Mouse (Mus musculus) testis, adult 2 months (tissue): Measurements from ENCODE around the gene Hps5. TPM values are rescaled to one million over a fixed set of nuclear protein-coding genes. Genes with fewer than 3 reads are reported as not detected.
"Not testable (repeated sequence)": the region's sequence is repeated elsewhere in the genome, so short reads cannot be mapped to it uniquely, and the experiment has no call there.

Experiments
- H3K27ac ChIP-seq: fragments of 200-500 bp; 2 replicates; pipeline ENCODE4 v1.5.1; 2012; ENCODE audit warnings: low read depth, low read length; ENCODE audit not compliant: control insufficient read depth, insufficient read depth
- H3K27me3 ChIP-seq: fragments of 200-500 bp; 2 replicates; pipeline ENCODE4 v1.6.1; 2012; ENCODE audit warnings: mild to moderate bottlenecking, low read length, moderate library complexity; ENCODE audit not compliant: control insufficient read depth, insufficient read depth
- H3K36me3 ChIP-seq: fragments of 200-500 bp; 2 replicates; pipeline ENCODE4 v1.6.1; 2012; ENCODE audit warnings: mild to moderate bottlenecking, low read length; ENCODE audit not compliant: control insufficient read depth, insufficient read depth
- H3K4me1 ChIP-seq: fragments of 200-500 bp; 2 replicates; pipeline ENCODE4 v1.6.1; 2012; ENCODE audit warnings: low read length; ENCODE audit not compliant: control insufficient read depth, insufficient read depth
- H3K4me3 ChIP-seq: fragments of 200-500 bp; 2 replicates; pipeline ENCODE4 v1.5.1; 2012; ENCODE audit warnings: low read depth, mild to moderate bottlenecking, low read length, moderate library complexity, mixed read lengths; ENCODE audit not compliant: control insufficient read depth
- CTCF ChIP-seq: fragments of 200-500 bp; IDR thresholded peaks from 2 replicates; pipeline ENCODE4 v1.5.1; 2012; ENCODE audit warnings: low read depth, mild to moderate bottlenecking, inconsistent platforms, low read length, moderate library complexity; ENCODE audit not compliant: control insufficient read depth, insufficient read depth, insufficient replicate concordance
- POLR2A ChIP-seq: fragments of 200-500 bp; IDR thresholded peaks from 2 replicates; pipeline ENCODE4 v1.6.1; 2012; ENCODE audit warnings: low read depth, mild to moderate bottlenecking, inconsistent platforms, low read length, moderate library complexity; ENCODE audit not compliant: control insufficient read depth
- polyA plus RNA-seq: library from polyadenylated mRNA; depleted of rRNA; stranded (reverse); fragments of >200 nt; gene quantifications from 2 replicates; pipeline ENCODE4 v1.2.3, GENCODE M21; 2012

The Hps5 gene
- polyA plus RNA-seq, 1 experiment = 16.5 TPM

- H3K27me3 ChIP-seq = no peaks in the 10 kb centered on the region
- peaks cover 9% of the 10 kb centered on the region for H3K4me1 ChIP-seq
- no peak overlapping the region for H3K27ac ChIP-seq
- no peak overlapping the region for H3K4me3 ChIP-seq
- TF ChIP-seq POLR2A (no peak), CTCF (no peak)
- H3K36me3 ChIP-seq = no peaks in the 10 kb centered on the region
Measured at GRCm38 (mm10) chr7:46833670-46834255, 37.9 kb upstream of the Hps5 start.

- no peak for TF ChIP-seq CTCF
- no peak overlapping the region for H3K27ac ChIP-seq
- H3K4me1 ChIP-seq = peaks cover 8% of the 10 kb centered on the region
Measured at GRCm38 (mm10) chr7:46833266-46833665, 37.4 kb upstream of the Hps5 start.

GRCm38 (mm10) chr7:46832112-46832810, 36.4 kb upstream of the Hps5 start:
- not testable (repeated sequence) for H3K36me3 ChIP-seq, H3K4me3 ChIP-seq, H3K27ac ChIP-seq, H3K4me1 ChIP-seq, H3K27me3 ChIP-seq

More at GRCm38 (mm10) chr7:46833266-46833665, 37.4 kb upstream of the Hps5 start:
- H3K36me3 ChIP-seq = no peaks in the 10 kb centered on the region
- no peak overlapping the region for H3K4me3 ChIP-seq
- no peaks in the 10 kb centered on the region for H3K27me3 ChIP-seq

GRCm38 (mm10) chr7:46831693-46832092, 35.8 kb upstream of the Hps5 start:
- no peak overlapping the region for H3K4me3 ChIP-seq
- no peaks in the 10 kb centered on the region for H3K36me3 ChIP-seq
- no peak overlapping the region for H3K27ac ChIP-seq
- H3K4me1 ChIP-seq = peaks cover 6% of the 10 kb centered on the region
- H3K27me3 ChIP-seq = no peaks in the 10 kb centered on the region
- TF ChIP-seq POLR2A (no peak), CTCF (no peak)

- TF ChIP-seq CTCF (no peak), POLR2A (no peak)
- Histone ChIP-seq H3K4me3 (no peak overlapping the region), H3K4me1 (peaks cover 6% of the 10 kb centered on the region), H3K27me3 (no peaks in the 10 kb centered on the region), H3K27ac (no peak overlapping the region), H3K36me3 (no peaks in the 10 kb centered on the region)
Measured at GRCm38 (mm10) chr7:46830799-46831590, 35.1 kb upstream of the Hps5 start.

- Histone ChIP-seq H3K36me3 (no peaks in the 10 kb centered on the region), H3K27ac (no peak overlapping the region), H3K4me3 (no peak overlapping the region), H3K27me3 (no peaks in the 10 kb centered on the region), H3K4me1 (peaks cover 6% of the 10 kb centered on the region)
- no peak for TF ChIP-seq POLR2A
- no peak for TF ChIP-seq CTCF
Measured at GRCm38 (mm10) chr7:46829911-46830310, 34.0 kb upstream of the Hps5 start.

- Histone ChIP-seq H3K4me3 (no peak overlapping the region), H3K4me1 (peaks cover 2% of the 10 kb centered on the region), H3K36me3 (no peaks in the 10 kb centered on the region; the same call in 1 of the 2 replicates), H3K27me3 (no peaks in the 10 kb centered on the region), H3K27ac (no peak overlapping the region)
- no peak for TF ChIP-seq POLR2A
- TF ChIP-seq CTCF = no peak
Measured at GRCm38 (mm10) chr7:46827803-46828184, 31.9 kb upstream of the Hps5 start.
